In the genomic region with DNA sequence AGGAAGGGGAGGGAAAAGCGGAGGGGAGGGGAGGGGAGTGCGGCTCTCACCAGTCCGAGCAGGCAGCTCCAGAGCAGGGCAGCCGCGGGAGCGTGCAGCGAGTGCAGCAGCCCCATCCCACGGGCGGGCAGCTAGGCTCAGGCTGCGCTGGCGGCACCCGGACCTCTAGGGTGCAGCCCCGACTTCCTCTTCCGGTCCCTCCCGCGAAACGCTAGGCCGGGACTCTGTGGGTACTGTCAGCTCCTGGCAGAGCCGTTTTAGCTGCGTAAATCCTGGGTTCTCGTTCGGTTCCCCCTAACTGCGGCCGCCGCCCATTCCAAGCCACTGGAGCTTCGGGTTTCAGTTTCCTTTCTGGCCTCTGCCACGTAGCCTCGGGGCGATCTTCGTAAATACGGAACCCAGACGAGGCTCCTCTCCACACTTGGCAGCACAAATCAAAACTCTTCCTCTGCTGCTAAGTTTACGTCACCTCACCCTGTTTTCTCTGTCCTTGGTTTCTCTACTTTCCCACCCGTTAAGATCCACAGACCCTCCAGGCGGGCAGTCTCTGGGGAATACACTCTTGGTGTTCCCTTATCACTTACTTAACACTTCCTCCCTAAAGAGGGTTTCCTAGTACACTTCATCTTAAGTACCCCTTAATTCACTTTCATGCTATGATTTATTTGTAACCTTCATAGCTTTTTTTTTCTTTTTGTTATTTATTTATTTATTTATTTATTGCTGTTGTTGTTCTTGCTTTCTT, we compare ENCODE assay signal across 8 mouse cellular contexts. TPM values are rescaled to one million over a fixed set of nuclear protein-coding genes. Genes with fewer than 3 reads are reported as not detected.
DNase-seq lines count a peak whose midpoint lies in the region; ATAC-seq lines count a peak whose summit lies in the region.

Gene Sppl2a (minus strand): TSS at position 339 of the 745 bp plus-strand sequence.

- ATAC-seq in hindbrain, embryonic 12.5 days (ENCODE audit: low FRiP score): peak; percentile 100

- H3K4me1 ChIP-seq in hindbrain, embryonic 12.5 days: no peaks in the 10 kb centered on the region

- 2% methylated on average over 26 of the region's 35 CpGs for WGBS in hindbrain, embryonic 12.5 days

- peak within 1 kb of the TSS; percentile 56 for H3K4me3 ChIP-seq in hindbrain, embryonic 12.5 days

- no peaks in the 10 kb centered on the region; the same call in 1 of the 2 replicates for H3K27me3 ChIP-seq in hindbrain, embryonic 12.5 days

- peak within 1 kb of the TSS; percentile 98 for H3K27ac ChIP-seq in hindbrain, embryonic 12.5 days

- H3K9me3 ChIP-seq in hindbrain, embryonic 12.5 days (replicated peaks): no peaks in the 10 kb centered on the region

- peak within 1 kb of the TSS; percentile 69 for H3K4me2 ChIP-seq in hindbrain, embryonic 12.5 days (replicated peaks)

- DNase-seq in NIH3T3 (ENCODE audit: low read depth): peak; percentile 96
- DNase-seq in cerebellum, postnatal 10 days: peak; percentile 93 to 95
- peak; percentile 87 to 90 for DNase-seq in frontal cortex, postnatal 10 days (ENCODE audit: low spot score in 2 of 2)
- DNase-seq in layer of hippocampus, postnatal 14 days (ENCODE audit: low spot score in 2 of 2): peak; percentile 85 to 89
- DNase-seq in lung, postnatal 14 days: peak; percentile 86
- peak; percentile 71 for DNase-seq in retina, adult 2 months (ENCODE audit: low read depth, low spot score)
- peak; percentile 82 to 86 for DNase-seq in thymus, postnatal 36 days

- H3K36me3 ChIP-seq in hindbrain, embryonic 12.5 days: no peaks in the 10 kb centered on the region

- H3K9ac ChIP-seq in hindbrain, embryonic 12.5 days: peak within 1 kb of the TSS; percentile 76

RNA-seq across cellular contexts. Expression of gene Sppl2a, which starts in this region (rescaled TPM):
- 35.6 and 37.2 TPM in 2 replicates for polyA plus RNA-seq in hindbrain, embryonic 12.5 days (2016; fragmentation: Nextera tagmentation; extraction: Ambion mirVana)
- 10 to 100 TPM; 31.6 to 32.7 TPM for total RNA-seq in layer of hippocampus, postnatal 14 days (2021)

Comparison
In these comparisons a context has a peak if more than half of its experiments do, and no peak if none do; other contexts are left out.
1. Peak in every context shown above with its lines: DNase-seq, ATAC-seq, H3K4me3 ChIP-seq and H3K27ac ChIP-seq.